Mouse (Mus musculus): ENCODE data around the gene Lin28b. TPM values are rescaled to one million over a fixed set of nuclear protein-coding genes. Genes with fewer than 3 reads are reported as not detected.
"Not testable (repeated sequence)": the region's sequence is repeated elsewhere in the genome, so short reads cannot be mapped to it uniquely, and the experiment has no call there.

Gene Lin28b
- polyA plus RNA-seq, 1 experiment from 2014 or later = 6.0 TPM

DNA sequence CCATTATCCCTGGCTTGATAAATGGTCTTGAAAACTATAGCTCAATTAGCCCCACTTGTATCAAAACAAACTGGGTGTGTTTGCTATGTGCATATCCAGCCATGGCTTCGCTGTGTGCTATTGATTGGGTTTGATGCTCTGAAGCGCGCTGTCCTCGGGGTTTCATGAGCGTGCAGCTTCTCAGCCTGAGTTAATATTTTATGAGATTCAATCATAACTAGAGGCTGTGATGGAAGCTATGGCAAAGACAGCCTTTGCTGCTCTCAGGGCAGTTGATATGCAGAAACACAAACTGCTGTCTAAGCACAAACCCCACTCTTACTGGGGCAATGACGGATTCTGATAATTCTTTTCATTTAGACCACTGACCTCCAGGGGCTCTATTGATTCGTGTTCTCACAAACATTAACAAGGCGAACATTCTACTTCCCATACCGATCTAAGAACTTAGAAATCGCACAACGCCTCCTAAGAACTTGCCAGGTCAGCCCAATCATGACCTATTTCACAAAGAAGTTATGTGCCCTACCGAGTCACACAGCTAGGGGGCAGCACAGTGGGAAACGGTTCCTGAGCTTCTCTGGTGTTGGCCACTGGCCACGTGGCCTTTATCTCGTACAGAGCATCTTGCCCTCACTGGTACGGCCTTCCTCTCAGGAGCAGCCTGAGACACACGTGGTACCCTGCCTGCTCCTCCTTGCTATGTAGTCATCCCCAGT, 119.0 kb downstream of the Lin28b start:
- no peak overlapping the region for H3K4me2 ChIP-seq
- H3K4me3 ChIP-seq (replicated peaks) = no peak overlapping the region
- no peaks in the 10 kb centered on the region for H3K27me3 ChIP-seq
- ATAC-seq (ENCODE audit: insufficient read depth) = no peak
- no peaks in the 10 kb centered on the region for H3K36me3 ChIP-seq (replicated peaks)
- H3K9me3 ChIP-seq (replicated peaks) = no peaks in the 10 kb centered on the region
- H3K4me1 ChIP-seq (replicated peaks) = no peaks in the 10 kb centered on the region
- H3K9ac ChIP-seq = no peak overlapping the region
- no peak overlapping the region for H3K27ac ChIP-seq (replicated peaks)
- WGBS (ENCODE audit: insufficient replicate concordance) = 66% methylated on average over 17 of the region's 17 CpGs

DNA sequence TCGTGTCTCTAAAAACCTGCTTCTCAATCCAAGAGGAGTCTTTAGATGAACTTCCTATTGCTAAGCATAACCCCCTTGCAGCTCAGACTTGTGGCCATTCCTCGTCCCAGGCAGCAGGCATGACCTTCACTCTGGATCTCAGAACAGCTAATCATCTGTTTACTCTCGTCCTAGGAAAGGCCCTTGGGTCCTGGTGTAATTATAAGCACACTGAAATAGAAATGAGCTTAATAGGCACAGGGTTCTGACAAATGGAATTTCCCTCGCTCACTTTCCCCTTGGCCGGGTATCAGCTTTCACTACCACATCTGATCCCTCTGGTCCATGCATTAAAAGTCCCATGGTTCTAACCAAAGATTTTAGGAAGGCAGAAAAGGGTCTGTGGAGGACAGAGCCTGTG, 122.8 kb downstream of the Lin28b start:
- no peaks in the 10 kb centered on the region for H3K9me3 ChIP-seq (replicated peaks)
- H3K4me3 ChIP-seq (replicated peaks) = no peak overlapping the region
- no peak overlapping the region for H3K27ac ChIP-seq (replicated peaks)
- H3K4me1 ChIP-seq (replicated peaks) = no peaks in the 10 kb centered on the region
- no peak for ATAC-seq (ENCODE audit: insufficient read depth)
- WGBS (ENCODE audit: insufficient replicate concordance) = 42% methylated on average over 5 of the region's 5 CpGs
- no peak overlapping the region for H3K9ac ChIP-seq
- no peaks in the 10 kb centered on the region for H3K36me3 ChIP-seq (replicated peaks)
- H3K4me2 ChIP-seq = no peak overlapping the region
- no peaks in the 10 kb centered on the region for H3K27me3 ChIP-seq

DNA sequence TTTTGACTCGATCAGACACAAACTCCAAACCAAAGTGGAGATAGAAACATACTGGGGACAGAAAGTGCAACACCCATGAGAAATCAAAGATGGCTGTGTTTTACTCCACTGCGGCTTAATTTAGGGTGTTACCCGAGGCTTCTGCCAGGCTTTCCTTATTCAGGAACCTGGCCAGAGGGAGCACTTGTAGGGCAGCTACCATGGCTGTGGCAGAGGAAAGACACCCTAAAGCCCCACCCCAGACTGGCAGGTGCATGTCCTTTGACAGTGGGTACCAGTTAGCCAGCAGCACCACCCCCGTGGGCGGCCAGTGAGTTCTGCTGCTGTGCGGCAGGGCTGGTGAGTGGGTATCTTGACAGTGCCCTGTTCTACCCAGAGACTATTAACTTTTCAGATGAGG, 130.1 kb downstream of the Lin28b start:
- H3K4me3 ChIP-seq (replicated peaks) = no peak overlapping the region
- H3K27me3 ChIP-seq = no peaks in the 10 kb centered on the region
- WGBS (ENCODE audit: insufficient replicate concordance) = 73% methylated on average over 6 of the region's 6 CpGs
- H3K9me3 ChIP-seq (replicated peaks) = no peaks in the 10 kb centered on the region
- H3K9ac ChIP-seq = no peak overlapping the region
- H3K4me2 ChIP-seq = no peak overlapping the region
- no peak for ATAC-seq (ENCODE audit: insufficient read depth)
- no peaks in the 10 kb centered on the region for H3K36me3 ChIP-seq (replicated peaks)
- H3K27ac ChIP-seq (replicated peaks) = no peak overlapping the region
- no peaks in the 10 kb centered on the region for H3K4me1 ChIP-seq (replicated peaks)

DNA sequence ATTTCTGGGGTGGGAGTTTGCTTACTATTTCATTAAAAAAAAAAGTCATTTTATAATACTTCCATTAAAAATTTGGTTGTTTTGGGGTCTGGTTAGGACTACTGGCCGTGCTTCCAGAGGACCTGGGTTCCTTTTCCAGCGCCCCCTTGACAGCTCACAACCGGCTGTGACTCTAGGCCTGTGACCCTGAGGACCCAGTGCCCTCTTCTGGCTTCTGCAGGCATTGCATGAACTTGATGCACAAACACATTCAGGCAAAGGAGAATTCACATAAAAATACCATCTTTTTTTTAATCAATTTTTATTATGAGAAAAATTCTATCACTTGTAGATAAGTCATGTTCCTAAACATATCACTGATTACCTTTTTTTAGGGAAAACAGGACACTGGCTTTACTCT, 138.1 kb downstream of the Lin28b start:
- H3K4me3 ChIP-seq (replicated peaks); ATAC-seq (ENCODE audit: insufficient read depth); H3K27me3 ChIP-seq; H3K9me3 ChIP-seq (replicated peaks); H3K36me3 ChIP-seq (replicated peaks); H3K4me2 ChIP-seq; H3K27ac ChIP-seq (replicated peaks); H3K4me1 ChIP-seq (replicated peaks); H3K9ac ChIP-seq: not testable (repeated sequence)
- WGBS (ENCODE audit: insufficient replicate concordance) = 76% methylated on average over 3 of the region's 3 CpGs

DNA sequence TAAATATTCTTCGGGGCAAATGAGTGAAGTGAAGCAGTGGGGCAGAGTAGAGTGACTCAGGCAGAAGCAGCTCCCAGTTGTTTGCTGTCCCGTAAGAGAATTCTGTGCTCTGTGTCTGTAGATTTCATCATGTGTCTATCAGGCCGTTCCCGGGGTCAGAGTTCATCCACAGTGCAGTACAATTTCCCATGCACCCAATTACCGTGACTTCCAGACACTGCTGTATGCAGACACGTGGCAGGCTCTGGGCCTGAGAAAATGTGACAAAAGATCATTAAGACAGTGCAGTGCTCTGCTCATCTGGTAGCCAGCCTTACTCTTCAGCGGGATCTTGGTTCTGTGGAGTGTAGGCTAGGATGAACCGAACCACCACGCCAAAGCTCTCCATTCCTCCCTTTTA, 141.0 kb downstream of the Lin28b start:
- WGBS (ENCODE audit: insufficient replicate concordance) = 69% methylated on average over 9 of the region's 9 CpGs
- ATAC-seq (ENCODE audit: insufficient read depth) = peak; percentile 42
- H3K9me3 ChIP-seq (replicated peaks) = no peaks in the 10 kb centered on the region
- no peaks in the 10 kb centered on the region for H3K27me3 ChIP-seq
- H3K4me3 ChIP-seq (replicated peaks) = no peak overlapping the region
- H3K27ac ChIP-seq (replicated peaks) = no peak overlapping the region
- no peak overlapping the region for H3K4me2 ChIP-seq
- no peak overlapping the region for H3K9ac ChIP-seq
- no peaks in the 10 kb centered on the region for H3K4me1 ChIP-seq (replicated peaks)
- no peaks in the 10 kb centered on the region for H3K36me3 ChIP-seq (replicated peaks)

DNA sequence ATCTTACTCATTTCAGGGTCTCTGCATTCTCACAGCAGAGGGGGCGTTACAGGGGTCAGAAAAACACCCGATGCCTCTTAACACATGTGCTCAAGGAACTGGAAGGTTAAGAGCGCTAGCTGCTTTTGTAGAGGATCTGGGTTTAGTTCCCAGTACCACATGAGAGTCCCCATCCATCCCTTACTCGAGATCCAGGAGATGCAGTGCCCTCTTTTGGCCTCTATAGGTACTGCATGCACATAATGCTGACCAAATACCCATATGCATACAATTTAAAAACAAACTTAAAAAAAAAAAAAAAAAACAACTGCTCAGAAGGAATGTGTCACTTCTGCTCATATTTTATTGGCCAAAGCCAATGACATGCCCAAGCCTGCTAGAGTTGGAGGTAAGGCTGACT, 141.8 kb downstream of the Lin28b start:
- no peaks in the 10 kb centered on the region for H3K4me1 ChIP-seq (replicated peaks)
- ATAC-seq (ENCODE audit: insufficient read depth) = no peak
- 68% methylated on average over 4 of the region's 4 CpGs for WGBS (ENCODE audit: insufficient replicate concordance)
- no peaks in the 10 kb centered on the region for H3K9me3 ChIP-seq (replicated peaks)
- H3K36me3 ChIP-seq (replicated peaks) = no peaks in the 10 kb centered on the region
- no peak overlapping the region for H3K9ac ChIP-seq
- H3K4me3 ChIP-seq (replicated peaks) = no peak overlapping the region
- no peak overlapping the region for H3K4me2 ChIP-seq
- no peak overlapping the region for H3K27ac ChIP-seq (replicated peaks)
- H3K27me3 ChIP-seq = no peaks in the 10 kb centered on the region

DNA sequence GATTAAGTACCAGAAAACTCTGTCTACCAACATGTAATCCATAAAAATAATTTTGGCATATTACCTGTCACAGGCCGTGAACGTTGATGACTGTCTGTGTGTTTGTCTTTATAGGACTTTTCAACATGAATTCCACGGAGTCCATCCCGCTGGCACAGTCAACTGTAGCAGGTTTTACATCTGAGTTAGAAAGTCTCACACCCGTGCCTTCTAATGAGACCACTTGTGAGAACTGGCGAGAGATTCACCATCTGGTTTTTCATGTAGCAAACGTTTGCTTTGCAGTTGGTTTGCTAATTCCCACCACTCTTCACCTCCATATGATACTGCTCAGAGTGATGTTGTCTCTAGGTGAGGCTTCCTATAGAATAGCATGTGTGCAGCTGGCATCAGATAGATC, 147.1 kb downstream of the Lin28b start:
- H3K27ac ChIP-seq (replicated peaks) = no peak overlapping the region
- no peak for ATAC-seq (ENCODE audit: insufficient read depth)
- H3K9ac ChIP-seq = no peak overlapping the region
- H3K9me3 ChIP-seq (replicated peaks) = no peaks in the 10 kb centered on the region
- no peaks in the 10 kb centered on the region for H3K36me3 ChIP-seq (replicated peaks)
- H3K4me3 ChIP-seq (replicated peaks) = no peak overlapping the region
- 56% methylated on average over 7 of the region's 7 CpGs for WGBS (ENCODE audit: insufficient replicate concordance)
- no peaks in the 10 kb centered on the region for H3K4me1 ChIP-seq (replicated peaks)
- H3K4me2 ChIP-seq = no peak overlapping the region
- peaks cover 36% of the 10 kb centered on the region for H3K27me3 ChIP-seq

DNA sequence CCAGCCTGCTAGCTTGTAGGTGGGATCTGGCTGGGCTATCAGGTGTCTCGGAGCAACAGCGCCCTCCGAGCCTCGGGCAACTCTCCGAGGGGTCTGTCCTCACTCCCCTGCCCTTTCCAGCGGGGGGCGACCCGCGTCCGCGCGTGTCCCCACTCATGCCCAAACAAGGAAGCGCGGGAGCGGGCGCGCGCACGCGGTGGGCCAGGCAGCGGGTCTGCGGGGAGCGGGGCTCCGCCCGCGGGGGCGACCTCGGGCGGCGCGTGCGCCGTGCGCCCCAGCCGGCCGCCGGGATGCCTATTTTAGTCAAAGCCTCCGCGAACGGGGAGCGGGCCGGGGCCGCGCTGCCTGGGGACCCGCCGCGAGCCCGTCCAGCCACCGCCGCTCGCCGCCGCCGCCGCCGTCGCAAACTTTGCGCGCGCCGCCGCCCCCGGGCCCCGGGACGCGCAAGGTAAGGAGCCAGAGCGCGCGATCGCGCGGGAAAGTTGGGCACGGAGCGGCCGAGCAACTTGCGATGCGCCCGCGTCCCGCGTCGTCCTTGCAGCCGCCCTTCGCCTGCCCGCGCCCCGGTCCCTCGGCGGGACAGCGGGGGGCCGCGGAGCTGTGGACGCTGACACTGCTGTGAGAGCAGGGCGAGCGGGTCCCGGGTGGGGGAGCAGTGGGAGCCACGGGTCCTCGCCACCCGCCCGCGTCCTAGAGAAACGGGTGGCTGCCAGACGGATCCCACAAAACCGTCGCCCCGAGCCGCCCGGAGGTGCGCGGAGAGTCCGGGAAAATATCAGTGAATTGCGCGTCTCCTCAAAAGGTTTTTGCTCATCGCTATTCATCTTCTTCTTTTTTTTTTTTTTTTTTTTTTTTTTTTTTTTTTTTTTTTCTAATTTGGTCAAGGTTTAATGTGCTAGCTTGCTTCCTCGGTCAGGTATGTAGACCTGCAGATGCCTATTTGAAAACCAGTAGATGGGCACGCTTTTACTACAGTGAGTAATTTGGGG, 150.5 kb downstream of the Lin28b start, which contains the start of gene Bves:
TSS of gene Bves (plus strand) at position 339 of the 989 bp plus-strand sequence.
- no peak within 1 kb of the TSS for H3K9ac ChIP-seq
- no peaks in the 10 kb centered on the region for H3K36me3 ChIP-seq (replicated peaks)
- H3K9me3 ChIP-seq (replicated peaks) = no peaks in the 10 kb centered on the region
- peaks cover 48% of the 10 kb centered on the region for H3K27me3 ChIP-seq
- peak within 1 kb of the TSS; percentile 68 for H3K4me2 ChIP-seq
- H3K4me1 ChIP-seq (replicated peaks) = no peaks in the 10 kb centered on the region
- no peak for ATAC-seq (ENCODE audit: insufficient read depth)
- no peak within 1 kb of the TSS for H3K27ac ChIP-seq (replicated peaks)
- 2% methylated on average over 70 of the region's 116 CpGs for WGBS (ENCODE audit: insufficient replicate concordance)
- peak within 1 kb of the TSS; percentile 51 for H3K4me3 ChIP-seq (replicated peaks)

DNA sequence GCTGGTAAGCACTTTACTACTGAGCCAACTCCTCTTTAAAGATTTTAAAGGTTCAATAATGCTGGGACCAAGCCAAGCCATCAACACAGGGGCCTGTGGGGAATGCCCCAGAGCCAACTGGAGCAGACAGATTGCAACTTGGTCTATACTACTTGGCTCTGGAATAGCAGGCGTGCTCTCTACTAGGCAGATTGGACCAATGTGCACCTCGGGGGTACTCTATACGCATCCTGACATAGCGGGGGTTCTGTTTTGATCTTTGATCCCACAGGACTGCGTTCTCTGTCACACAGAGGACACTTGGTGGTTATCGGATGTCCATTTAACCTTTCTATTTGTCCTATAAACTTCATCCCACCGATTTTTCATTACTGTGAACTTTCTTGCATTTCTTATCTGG, 151.3 kb downstream of the Lin28b start:
- H3K4me1 ChIP-seq (replicated peaks) = no peaks in the 10 kb centered on the region
- no peak overlapping the region for H3K9ac ChIP-seq
- peak overlapping the region; percentile 68 for H3K4me2 ChIP-seq
- no peak overlapping the region for H3K4me3 ChIP-seq (replicated peaks)
- no peaks in the 10 kb centered on the region for H3K9me3 ChIP-seq (replicated peaks)
- peaks cover 48% of the 10 kb centered on the region for H3K27me3 ChIP-seq
- no peaks in the 10 kb centered on the region for H3K36me3 ChIP-seq (replicated peaks)
- no peak overlapping the region for H3K27ac ChIP-seq (replicated peaks)
- WGBS (ENCODE audit: insufficient replicate concordance) = 24% methylated on average over 7 of the region's 7 CpGs
- ATAC-seq (ENCODE audit: insufficient read depth) = no peak

DNA sequence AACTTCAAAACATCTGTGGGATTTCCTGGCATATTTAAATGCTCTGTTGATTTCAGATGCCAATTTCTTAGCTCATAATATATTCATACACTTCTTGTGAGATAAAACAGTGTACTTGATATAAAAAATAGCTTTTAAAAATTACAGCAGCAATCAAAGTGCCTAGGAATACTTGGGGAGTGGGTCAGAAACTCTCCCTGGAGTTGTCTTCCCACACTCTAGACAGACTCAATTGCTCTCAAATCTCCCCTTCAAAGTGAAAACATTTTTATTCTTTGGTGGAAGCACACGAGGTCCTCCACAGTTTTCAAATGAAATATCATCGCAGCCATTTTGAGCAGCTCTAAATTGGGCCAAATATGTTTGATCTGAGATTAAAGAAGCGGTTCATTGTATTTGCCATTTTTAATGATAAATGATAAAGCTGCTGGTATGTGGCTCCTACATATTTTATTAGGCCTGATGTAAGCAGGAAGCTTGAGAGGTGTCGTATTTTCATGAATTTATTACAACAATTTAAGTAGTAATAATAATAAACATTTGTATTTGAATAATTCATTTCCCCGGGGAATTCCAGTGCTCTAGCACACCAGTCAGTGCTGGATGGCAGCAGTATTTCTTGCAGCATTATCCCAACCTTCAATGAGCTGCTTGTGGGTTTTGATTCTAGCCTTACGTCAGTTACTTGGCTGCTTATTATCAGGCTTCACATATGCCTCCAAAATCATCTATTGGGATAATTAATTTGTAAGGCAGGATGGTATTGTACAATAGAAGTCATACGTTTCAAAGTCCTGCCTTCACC, 157.8 kb downstream of the Lin28b start:
- Histone ChIP-seq H3K9me3 (replicated peaks) (no peaks in the 10 kb centered on the region), H3K27me3 (0 out of 2 replicates have a peak, but pooled peaks cover 6% of the 10 kb centered on the region), H3K27ac (replicated peaks) (no peak overlapping the region), H3K36me3 (replicated peaks) (no peaks in the 10 kb centered on the region), H3K9ac (no peak overlapping the region), H3K4me1 (replicated peaks) (no peaks in the 10 kb centered on the region), H3K4me3 (replicated peaks) (no peak overlapping the region), H3K4me2 (no peak overlapping the region)
- WGBS (ENCODE audit: insufficient replicate concordance) = 61% methylated on average over 7 of the region's 7 CpGs
- no peak for ATAC-seq (ENCODE audit: insufficient read depth)
